Mouse (Mus musculus) neural tube, embryonic 11.5 days (tissue): ENCODE results near the gene Fbxl17. TPM values are rescaled to one million over a fixed set of nuclear protein-coding genes. Genes with fewer than 3 reads are reported as not detected.

Experiments
- ATAC-seq: fragments of 200-750 bp; cut with Nextera tagmentation; 2 replicates; pipeline ENCODE4 v1.8.0; 2017; ENCODE audit warnings: moderate number of reproducible peaks, mild to moderate bottlenecking, moderate TSS enrichment, moderate library complexity; ENCODE audit not compliant: insufficient read depth, low FRiP score, low TSS enrichment
- DNase-seq: peaks from one replicate; pipeline ENCODE4 v3.0.0-alpha.2; 2015; ENCODE audit warnings: low spot score
- H3K27ac ChIP-seq: fragments of 300-500 bp; sonication (generic); 2 replicates; pipeline ENCODE4 v1.5.1; 2014; ENCODE audit warnings: low read depth, mild to moderate bottlenecking, low read length
- H3K27me3 ChIP-seq: fragments of 300-500 bp; sonication (generic); 2 replicates; pipeline ENCODE4 v1.6.1; 2014; ENCODE audit warnings: mild to moderate bottlenecking, low read length, mixed read lengths; ENCODE audit not compliant: control insufficient read depth, insufficient read depth
- H3K36me3 ChIP-seq: fragments of 300-500 bp; sonication (generic); 2 replicates; pipeline ENCODE4 v1.6.1; 2014; ENCODE audit warnings: mild to moderate bottlenecking, low read length, moderate library complexity, mixed read lengths; ENCODE audit not compliant: control insufficient read depth, insufficient read depth
- H3K4me1 ChIP-seq: fragments of 300-500 bp; sonication (generic); 2 replicates; pipeline ENCODE4 v1.6.1; 2014; ENCODE audit warnings: low read length, mixed read lengths; ENCODE audit not compliant: control insufficient read depth, insufficient read depth
- H3K4me2 ChIP-seq: fragments of 300-500 bp; sonication (generic); 2 replicates; pipeline ENCODE4 v1.6.1; 2014; ENCODE audit warnings: low read depth, mild to moderate bottlenecking, moderate library complexity
- H3K4me3 ChIP-seq: fragments of 300-500 bp; sonication (generic); 2 replicates; pipeline ENCODE4 v1.5.1; 2014; ENCODE audit warnings: low read depth, low read length
- H3K9ac ChIP-seq: fragments of 300-500 bp; sonication (generic); 2 replicates; pipeline ENCODE4 v1.6.1; 2014; ENCODE audit warnings: mild to moderate bottlenecking, low read length
- H3K9me3 ChIP-seq: fragments of 300-500 bp; sonication (generic); 2 replicates; pipeline ENCODE4 v1.6.1; 2016; ENCODE audit warnings: low read length; ENCODE audit not compliant: control insufficient read depth
- WGBS: fragments of 180-500 bp; shearing (Covaris S2); extraction: QIAGEN DNeasy Blood & Tissue Kit; methylation state at CpG from one replicate; pipeline ENCODE4 v1.1.7; 2014; 5-methylcytosine and 5-hydroxymethylcytosine counted together
- polyA plus RNA-seq: library from polyadenylated mRNA; unstranded; fragments of >200 nt; fragmentation: Nextera tagmentation; extraction: Ambion mirVana; gene quantifications from 2 replicates; pipeline ENCODE4 v1.2.1, GENCODE M21; 2014

Fbxl17 gene
- polyA plus RNA-seq, 1 experiment from 2014 or later, result 7.8 TPM

GRCm38 (mm10) chr17:63185531-63185930 lies 314.3 kb downstream of the Fbxl17 start:
- WGBS, result 45% methylated on average over 9 of the region's 9 CpGs
- peaks cover 9% of the 10 kb centered on the region; the same call in 1 of the 2 replicates for H3K4me1 ChIP-seq
- H3K4me3 ChIP-seq, result no peak overlapping the region
- 0 out of 2 replicates have a peak, but pooled peaks cover 2% of the 10 kb centered on the region for H3K27me3 ChIP-seq
- no peaks in the 10 kb centered on the region for H3K9me3 ChIP-seq
- H3K9ac ChIP-seq, result no peak overlapping the region
- H3K36me3 ChIP-seq, result no peaks in the 10 kb centered on the region
- no peak overlapping the region for H3K27ac ChIP-seq
- ATAC-seq (peak; percentile 83), DNase-seq (peak; percentile 62)
- H3K4me2 ChIP-seq, result 0 out of 2 replicates have a peak overlapping the region, but pooled peaks have one; percentile 8

GRCm38 (mm10) chr17:63184844-63185504 lies 314.8 kb downstream of the Fbxl17 start:
- Histone ChIP-seq H3K4me3 (no peak overlapping the region), H3K4me1 (peaks cover 9% of the 10 kb centered on the region; the same call in 1 of the 2 replicates), H3K36me3 (no peaks in the 10 kb centered on the region), H3K27ac (no peak overlapping the region), H3K9ac (no peak overlapping the region), H3K4me2 (no peak overlapping the region), H3K27me3 (0 out of 2 replicates have a peak, but pooled peaks cover 2% of the 10 kb centered on the region), H3K9me3 (no peaks in the 10 kb centered on the region)
- peak; percentile 25 for DNase-seq
- peak; percentile 71 for ATAC-seq
- 46% methylated on average over 10 of the region's 10 CpGs for WGBS

DNA sequence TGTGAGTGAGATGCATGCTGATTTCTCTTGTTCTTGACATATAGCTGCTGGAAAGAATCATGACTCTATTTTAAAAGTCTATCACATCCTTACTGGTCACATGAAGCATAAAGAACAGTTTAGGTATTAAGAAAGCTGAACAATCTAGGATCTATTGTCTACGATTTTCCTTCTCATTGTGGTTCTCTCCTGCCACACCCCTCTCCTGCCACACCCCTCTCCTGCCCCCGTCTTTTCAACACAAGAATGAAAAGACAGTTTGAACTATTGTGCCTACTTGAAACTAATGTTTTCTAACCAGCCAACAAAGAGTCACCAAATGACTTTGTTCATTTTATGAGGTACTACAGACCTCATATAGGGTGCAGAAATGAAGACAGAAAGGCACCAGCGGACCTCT lies 316.4 kb downstream of the Fbxl17 start:
- H3K36me3 ChIP-seq, result no peaks in the 10 kb centered on the region
- H3K4me2 ChIP-seq, result no peak overlapping the region
- H3K9me3 ChIP-seq, result no peaks in the 10 kb centered on the region
- no peak overlapping the region for H3K4me3 ChIP-seq
- H3K27me3 ChIP-seq, result 0 out of 2 replicates have a peak, but pooled peaks cover 2% of the 10 kb centered on the region
- WGBS, result 49% methylated on average over 3 of the region's 3 CpGs
- no peak for ATAC-seq
- no peak overlapping the region for H3K9ac ChIP-seq
- H3K4me1 ChIP-seq, result peaks cover 9% of the 10 kb centered on the region; the same call in 1 of the 2 replicates
- no peak for DNase-seq
- no peak overlapping the region for H3K27ac ChIP-seq

DNA sequence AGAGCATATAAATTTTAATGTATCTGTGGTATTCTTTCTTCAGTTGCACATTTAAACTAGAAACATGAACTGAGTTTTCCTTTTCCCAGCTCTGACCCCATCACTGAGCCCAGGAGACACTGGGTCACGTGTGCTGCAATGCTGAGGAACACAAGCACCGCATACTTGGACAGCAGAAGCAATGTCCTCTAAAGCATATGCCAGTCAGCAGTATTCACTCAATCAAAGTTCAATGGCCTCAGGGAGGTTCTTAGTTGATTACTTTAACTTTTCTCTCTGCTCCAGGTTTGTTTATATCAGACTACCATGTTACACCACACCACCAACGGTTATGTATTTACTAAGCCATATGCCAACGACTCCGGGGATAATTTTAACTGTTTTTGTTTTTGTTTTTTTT lies 318.2 kb downstream of the Fbxl17 start:
- 90% methylated on average over 5 of the region's 5 CpGs for WGBS
- H3K4me2 ChIP-seq, result no peak overlapping the region

DNA sequence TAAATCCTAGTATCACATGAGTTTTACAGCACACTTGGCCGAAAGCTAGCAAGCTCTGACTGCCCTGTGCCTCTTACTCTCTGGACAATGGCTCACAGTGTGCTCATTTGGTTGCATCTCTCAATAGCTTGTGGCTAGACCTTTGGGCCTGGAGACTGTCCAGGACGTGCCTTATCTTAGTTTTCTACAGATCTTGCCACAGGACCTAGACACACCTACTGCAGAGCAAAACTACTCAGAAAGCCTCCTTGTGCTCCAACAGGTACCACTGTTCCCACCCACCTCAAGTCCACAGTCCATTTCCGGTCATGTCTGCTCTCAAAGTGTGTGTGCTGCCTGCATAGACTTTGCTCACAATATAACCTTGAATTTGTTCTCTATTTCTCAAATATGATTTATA lies 319.8 kb downstream of the Fbxl17 start:
- Histone ChIP-seq H3K4me2 (no peak overlapping the region), H3K9ac (no peak overlapping the region), H3K4me1 (peaks cover under 1% of the 10 kb centered on the region; the same call in 1 of the 2 replicates), H3K9me3 (no peaks in the 10 kb centered on the region), H3K27ac (no peak overlapping the region), H3K27me3 (0 out of 2 replicates have a peak, but pooled peaks cover 2% of the 10 kb centered on the region), H3K36me3 (no peaks in the 10 kb centered on the region), H3K4me3 (no peak overlapping the region)
- 85% methylated on average over 3 of the region's 3 CpGs for WGBS
- DNase-seq (no peak), ATAC-seq (no peak)

More for the DNA sequence above, 318.2 kb downstream of the Fbxl17 start:
- Histone ChIP-seq H3K4me3 (no peak overlapping the region), H3K27ac (no peak overlapping the region), H3K9ac (no peak overlapping the region), H3K4me1 (peaks cover 9% of the 10 kb centered on the region; the same call in 1 of the 2 replicates), H3K36me3 (no peaks in the 10 kb centered on the region), H3K9me3 (no peaks in the 10 kb centered on the region), H3K27me3 (0 out of 2 replicates have a peak, but pooled peaks cover 2% of the 10 kb centered on the region)
- no peak for ATAC-seq
- no peak for DNase-seq

DNA sequence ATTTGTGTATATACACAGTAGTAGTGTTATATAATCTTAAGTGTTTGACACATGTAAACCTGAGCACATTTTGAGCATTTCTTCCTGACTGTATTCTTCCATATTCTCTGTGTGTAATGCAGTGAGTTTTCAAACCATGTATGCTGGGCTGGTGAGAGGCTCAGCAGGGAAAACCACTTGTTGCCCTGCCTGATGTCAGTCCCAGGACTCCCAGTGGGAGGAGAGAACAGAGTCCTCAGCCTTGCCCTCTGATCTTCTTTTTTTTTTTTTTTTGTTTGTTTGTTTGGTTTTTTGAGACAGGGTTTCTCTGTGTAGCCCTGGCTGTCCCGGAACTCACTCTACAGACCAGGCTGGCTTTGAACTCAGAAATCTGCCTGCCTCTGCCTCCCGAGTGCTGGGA lies 321.5 kb downstream of the Fbxl17 start:
- Histone ChIP-seq H3K36me3 (no peaks in the 10 kb centered on the region), H3K27ac (no peak overlapping the region), H3K9me3 (no peaks in the 10 kb centered on the region), H3K27me3 (no peaks in the 10 kb centered on the region), H3K4me1 (no peaks in the 10 kb centered on the region; the same call in 1 of the 2 replicates), H3K4me3 (no peak overlapping the region), H3K4me2 (no peak overlapping the region), H3K9ac (no peak overlapping the region)
- WGBS, result 82% methylated on average over 2 of the region's 2 CpGs
- ATAC-seq (no peak), DNase-seq (no peak)

DNA sequence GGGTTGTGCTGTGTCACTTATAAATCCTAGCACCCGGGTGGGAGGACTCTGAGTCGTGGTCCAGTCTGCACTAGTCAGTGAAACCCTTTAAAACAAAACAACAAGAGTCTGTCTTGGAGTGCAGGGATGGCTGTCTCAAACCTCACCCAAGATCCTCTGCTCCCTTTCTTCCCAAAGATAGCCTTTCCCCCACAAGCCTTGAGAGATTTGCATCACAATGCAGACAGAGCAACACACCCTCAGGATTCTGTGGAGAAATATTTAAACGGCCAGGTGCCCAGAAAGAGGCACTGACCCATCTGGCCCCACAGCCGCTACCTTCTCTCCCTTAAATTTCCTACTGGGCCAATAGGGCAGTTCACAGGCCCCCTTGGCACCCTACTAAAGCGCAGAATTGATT lies 323.4 kb downstream of the Fbxl17 start:
- H3K4me1 ChIP-seq, result peaks cover 6% of the 10 kb centered on the region
- H3K4me2 ChIP-seq, result no peak overlapping the region
- no peaks in the 10 kb centered on the region for H3K9me3 ChIP-seq
- no peaks in the 10 kb centered on the region for H3K27me3 ChIP-seq
- 52% methylated on average over 5 of the region's 5 CpGs for WGBS
- H3K9ac ChIP-seq, result no peak overlapping the region
- no peak for ATAC-seq
- no peaks in the 10 kb centered on the region for H3K36me3 ChIP-seq
- H3K4me3 ChIP-seq, result no peak overlapping the region
- DNase-seq, result no peak
- H3K27ac ChIP-seq, result no peak overlapping the region

DNA sequence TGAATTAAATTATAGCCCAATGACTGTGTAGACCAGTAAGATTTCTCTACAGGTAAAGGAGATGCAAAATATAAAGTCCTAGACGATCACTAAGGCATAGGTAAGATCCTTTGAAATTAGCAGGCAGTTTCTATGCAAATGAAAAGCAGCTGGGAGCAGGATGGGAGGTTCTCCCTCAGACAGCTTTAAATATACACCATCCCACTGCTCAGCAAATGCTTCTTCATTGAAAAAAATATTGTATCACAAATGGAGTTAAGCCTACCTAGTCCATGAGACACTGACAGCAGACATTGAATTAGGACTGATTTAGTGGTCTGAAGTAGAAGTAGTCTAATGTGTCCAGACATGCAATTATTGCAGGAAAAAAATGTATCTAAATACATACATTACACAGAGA lies 327.1 kb downstream of the Fbxl17 start:
- Histone ChIP-seq H3K4me1 (peaks cover 6% of the 10 kb centered on the region), H3K4me2 (no peak overlapping the region), H3K9ac (no peak overlapping the region), H3K4me3 (no peak overlapping the region), H3K36me3 (no peaks in the 10 kb centered on the region), H3K9me3 (no peaks in the 10 kb centered on the region), H3K27ac (no peak overlapping the region), H3K27me3 (no peaks in the 10 kb centered on the region)
- ATAC-seq (no peak), DNase-seq (no peak)
- 20% methylated on average over 1 of the region's 1 CpGs for WGBS

DNA sequence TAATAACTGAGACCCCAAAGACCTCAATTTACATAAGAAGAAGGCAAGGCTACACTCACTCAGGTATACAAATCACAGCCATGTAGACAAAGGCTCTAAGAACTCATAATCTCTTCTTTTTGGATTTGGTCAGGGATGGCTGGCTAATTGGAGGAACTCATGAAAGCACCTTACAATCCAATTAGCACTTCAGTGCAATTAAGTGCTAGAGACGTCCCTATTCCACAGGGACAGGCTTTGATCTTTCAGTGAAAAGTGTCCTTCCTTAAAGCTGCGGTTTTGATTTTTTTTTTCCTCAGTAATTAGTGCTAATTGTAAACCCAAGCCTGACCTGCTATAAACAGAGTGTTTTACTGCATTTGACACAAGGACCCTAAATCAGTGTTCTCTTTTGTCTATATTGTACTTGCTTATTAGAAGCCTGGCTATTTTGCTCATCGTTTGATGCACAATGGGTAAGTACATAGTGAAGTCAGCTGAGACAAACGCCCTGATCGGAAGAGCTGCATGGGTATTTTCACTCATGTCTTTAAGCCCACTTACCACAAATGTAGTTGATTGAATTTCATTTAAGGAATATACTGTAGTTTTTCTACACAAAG lies 327.8 kb downstream of the Fbxl17 start:
- H3K27ac ChIP-seq, result no peak overlapping the region
- DNase-seq, result no peak
- no peak for ATAC-seq
- H3K4me1 ChIP-seq, result peaks cover 6% of the 10 kb centered on the region
- no peak overlapping the region for H3K4me2 ChIP-seq
- no peaks in the 10 kb centered on the region for H3K9me3 ChIP-seq
- WGBS, result 11% methylated on average over 5 of the region's 5 CpGs
- no peaks in the 10 kb centered on the region for H3K36me3 ChIP-seq
- H3K9ac ChIP-seq, result no peak overlapping the region
- no peaks in the 10 kb centered on the region for H3K27me3 ChIP-seq
- no peak overlapping the region for H3K4me3 ChIP-seq
